Mouse (Mus musculus) spleen, postnatal 36 days (tissue): Measurements from ENCODE around the gene Unc13d.
A peak's percentile ranks its signal among the peaks of the same experiment; 100 is the strongest.
"Not testable (repeated sequence)": the region's sequence is repeated elsewhere in the genome, so short reads cannot be mapped to it uniquely, and the experiment has no call there.

ENCODE experiments used
- DNase-seq, 2 experiments: peaks; one replicate each; pipeline ENCODE4 v3.0.0; 2022; ENCODE audit warnings: low spot score in 2 of 2, mixed read lengths in 1 of 2

The Unc13d gene

GRCm38 (mm10) chr11:116100839-116101238, 23.1 kb upstream of the Unc13d start:
- no peak for DNase-seq

- no peak for DNase-seq
These were observed 22.6 kb upstream of the Unc13d start for GRCm38 (mm10) chr11:116100385-116100784.

DNA sequence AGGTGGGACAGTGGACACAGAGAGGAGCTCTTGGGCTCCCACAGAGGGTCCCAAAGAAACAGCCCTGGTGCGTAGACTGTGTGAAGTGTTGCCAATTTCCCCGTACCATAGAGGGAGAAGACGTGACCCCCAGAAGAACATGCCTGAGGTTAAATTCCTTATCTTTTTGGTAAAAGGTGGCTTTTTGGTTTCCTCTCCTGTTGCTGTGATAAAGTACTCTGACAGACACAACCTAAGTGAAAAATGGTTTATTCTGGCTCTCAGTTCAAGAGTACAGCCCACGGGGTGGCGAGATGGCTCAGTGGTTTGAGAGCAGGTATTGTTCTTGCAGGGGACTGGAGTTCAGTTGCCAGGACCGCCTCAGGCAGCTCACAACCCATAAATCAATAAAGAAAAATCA, 21.7 kb upstream of the Unc13d start:
- DNase-seq: no peak

- no peak for DNase-seq
These were observed 21.1 kb upstream of the Unc13d start for GRCm38 (mm10) chr11:116098711-116099460.

GRCm38 (mm10) chr11:116096213-116097108, 18.7 kb upstream of the Unc13d start:
- DNase-seq: no peak

DNA sequence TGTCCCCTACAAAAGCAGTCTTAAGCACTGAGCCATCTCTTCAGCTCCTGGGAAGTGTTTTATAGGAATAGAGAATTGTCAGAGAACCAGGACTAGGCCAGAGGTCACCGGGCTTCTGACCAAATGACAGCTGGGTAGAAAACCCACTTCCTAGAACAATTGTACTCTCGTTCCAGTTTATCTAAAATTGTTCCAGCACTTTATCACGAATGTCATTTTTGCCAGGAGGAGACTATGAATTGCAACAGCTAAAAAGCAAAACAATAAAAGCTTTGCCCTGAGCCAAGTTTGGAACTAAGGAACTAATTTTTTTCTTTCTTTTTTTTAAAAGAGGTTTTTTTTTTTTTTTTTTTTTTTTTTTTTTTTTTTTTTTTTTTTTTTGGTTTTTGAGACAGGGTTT, 17.8 kb upstream of the Unc13d start:
- no peak for DNase-seq

DNA sequence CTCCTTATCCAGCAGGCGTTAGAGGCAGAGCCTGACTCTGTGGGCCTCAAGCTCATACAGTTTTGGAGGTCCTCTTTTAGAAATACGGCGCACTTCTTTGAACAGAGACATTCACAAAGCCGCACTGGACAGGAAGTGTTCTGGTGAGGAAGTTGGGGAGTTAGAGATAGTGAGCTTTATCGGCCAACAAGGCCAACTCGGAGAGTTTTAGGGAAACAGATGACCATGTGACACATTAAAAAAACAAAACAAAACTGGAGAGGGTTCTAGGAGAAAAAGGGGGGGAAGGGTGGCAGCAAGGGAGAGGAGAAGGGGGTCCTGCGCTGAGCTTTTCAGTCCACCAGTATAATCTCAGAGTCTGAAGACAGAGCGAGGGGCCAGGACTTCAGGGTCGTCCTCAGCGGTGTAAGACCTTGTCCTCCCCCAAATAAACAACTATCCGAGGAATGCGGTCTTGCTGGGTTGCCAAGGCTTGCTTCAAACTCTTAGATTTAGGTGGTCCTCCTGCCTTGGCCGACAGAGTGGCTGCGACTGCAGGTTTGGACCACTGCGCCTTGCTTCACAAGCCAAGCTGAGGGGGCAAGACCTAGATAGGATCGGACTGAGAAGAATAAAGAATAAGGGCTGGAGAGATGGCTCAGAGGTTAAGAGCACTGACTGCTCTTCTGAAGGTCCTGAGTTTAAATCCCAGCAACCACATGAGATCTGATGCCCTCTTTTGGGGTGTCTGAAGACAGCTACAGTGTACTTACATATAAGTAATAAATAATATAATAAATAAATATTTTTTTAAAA, 16.2 kb upstream of the Unc13d start:
- DNase-seq: no peak

DNA sequence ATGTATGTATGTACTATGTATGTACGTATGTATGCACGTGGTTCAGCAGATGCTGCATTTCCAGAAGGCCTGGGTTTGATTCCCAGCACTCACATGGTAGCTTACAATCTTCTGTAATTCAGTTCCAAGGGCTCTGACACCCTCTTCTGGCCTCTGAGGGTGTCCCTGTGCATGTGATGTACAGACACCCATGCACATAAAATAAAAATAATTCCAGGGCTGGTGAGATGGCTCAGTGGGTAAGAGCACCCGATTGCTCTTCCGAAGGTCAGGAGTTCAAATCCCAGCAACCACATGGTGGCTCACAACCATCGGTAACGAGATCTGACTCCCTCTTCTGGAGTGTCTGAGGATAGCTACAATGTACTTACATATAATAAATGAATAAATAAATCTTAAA, 15.2 kb upstream of the Unc13d start:
- DNase-seq: not testable (repeated sequence)

DNA sequence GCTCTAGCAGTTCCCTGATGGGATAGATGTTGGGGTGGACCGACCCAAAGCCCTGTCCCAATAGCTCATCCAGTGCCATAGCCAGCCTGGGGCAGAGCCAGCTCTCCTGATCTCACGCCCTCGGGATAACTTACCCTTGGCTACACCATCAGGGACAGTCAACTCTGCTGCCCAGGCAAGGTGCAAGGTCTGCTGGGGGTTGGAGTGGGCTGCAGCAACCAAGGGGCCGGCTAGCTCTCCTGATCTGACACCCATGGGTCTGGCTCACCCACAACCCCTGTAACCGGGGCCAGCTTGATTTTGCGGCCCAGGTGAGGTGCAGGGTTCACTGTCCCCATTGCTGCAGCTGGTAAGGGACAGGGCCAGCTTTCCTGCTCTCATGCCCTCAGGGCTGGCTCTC, 13.8 kb upstream of the Unc13d start:
- no peak for DNase-seq

- DNase-seq: no peak
These were observed 11.8 kb upstream of the Unc13d start for GRCm38 (mm10) chr11:116089545-116089944.

- no peak for DNase-seq
These were observed 11.1 kb upstream of the Unc13d start for GRCm38 (mm10) chr11:116088741-116089394.

- DNase-seq: no peak
These were observed 10.4 kb upstream of the Unc13d start for GRCm38 (mm10) chr11:116088188-116088587.

DNA sequence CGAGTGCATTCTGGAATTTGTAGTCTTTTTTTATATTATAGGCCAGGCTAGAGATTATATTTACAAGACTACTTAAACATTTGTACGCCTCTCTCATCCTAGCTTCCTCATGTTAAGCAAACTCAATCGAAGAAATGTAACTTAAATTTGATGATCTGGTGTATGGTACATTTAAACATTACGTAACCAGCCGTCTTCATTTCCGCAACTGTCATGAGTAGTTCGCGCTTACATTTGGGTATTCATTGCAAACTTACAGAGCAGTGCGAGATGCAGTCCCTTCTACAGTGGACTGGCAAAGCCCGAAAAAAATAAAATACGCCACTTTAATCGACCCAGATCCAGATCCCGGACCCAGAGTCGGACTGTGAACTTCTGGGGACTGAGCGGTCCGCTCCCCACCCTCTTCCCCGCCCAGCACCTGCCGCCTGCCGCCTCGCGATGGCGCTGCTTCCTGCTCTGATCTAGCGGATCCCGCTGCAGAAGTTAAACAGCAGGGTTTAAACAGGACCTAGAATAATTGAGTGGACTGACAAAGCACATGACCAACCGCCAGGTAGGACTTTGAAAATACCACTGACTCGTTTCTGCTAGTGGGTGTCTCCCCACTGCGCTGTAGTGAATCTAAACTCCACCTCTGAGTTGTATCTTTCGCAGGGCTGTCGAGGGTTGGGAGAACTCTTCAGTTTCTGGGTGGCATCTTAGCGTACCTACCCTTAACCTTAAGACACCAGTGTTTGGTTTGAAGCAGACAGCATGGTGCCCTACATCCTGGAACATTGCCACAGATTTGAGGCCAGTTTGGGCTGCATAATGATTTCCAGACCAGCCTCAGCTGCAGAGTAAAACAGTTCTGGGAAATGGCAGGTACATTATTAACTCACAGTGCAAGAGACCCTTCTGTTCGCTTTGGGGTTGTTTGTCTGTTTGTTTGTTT, 9.7 kb upstream of the Unc13d start:
- peak; percentile 85 to 88 for DNase-seq

DNA sequence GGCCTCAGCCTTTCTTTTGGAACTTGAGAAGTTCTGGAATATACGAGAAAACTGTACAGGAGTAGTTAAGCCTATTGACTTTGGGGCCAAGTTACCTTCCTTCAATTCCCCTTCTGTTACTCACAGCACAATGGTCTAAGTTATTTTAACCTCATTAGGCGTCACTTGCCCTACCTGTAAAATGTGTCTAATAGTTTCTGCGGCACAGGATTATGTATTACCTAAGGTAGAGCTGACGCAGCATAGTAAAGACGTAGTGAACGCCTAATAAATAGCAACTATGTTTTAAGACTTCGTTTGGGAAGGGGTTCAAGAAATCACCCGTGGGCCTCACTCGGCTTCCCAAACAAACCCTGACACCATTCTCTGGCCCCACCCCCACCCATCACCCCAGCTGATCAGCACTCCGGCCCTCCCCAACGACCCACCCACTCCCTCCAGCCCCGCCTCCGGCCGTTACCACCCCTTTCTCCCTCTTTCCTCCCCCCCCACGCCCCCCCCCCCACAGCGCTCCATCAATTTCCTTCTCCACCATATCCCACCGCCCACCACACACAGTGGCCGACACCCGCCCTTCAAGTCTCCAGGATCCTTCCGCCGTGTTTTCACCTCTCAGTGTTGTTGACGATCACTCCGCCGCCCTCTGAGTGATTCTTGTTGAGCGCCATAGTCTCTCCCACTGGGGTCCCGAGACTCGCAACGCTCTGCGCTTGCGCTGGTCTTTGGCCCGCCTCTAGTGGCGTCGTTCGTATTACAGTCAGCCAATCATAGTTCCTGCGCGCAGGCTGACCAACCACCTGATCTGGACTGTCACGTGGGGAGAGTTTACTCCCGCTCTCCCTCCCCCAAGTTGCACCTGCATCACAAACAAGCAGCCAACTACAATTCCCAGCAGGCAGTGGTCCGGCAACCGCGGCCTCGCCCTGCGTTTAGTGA, 8.8 kb upstream of the Unc13d start, which contains the start of gene Wbp2:
TSS of gene Wbp2 (minus strand) at position 738 of the 936 bp plus-strand sequence.
- peak; percentile 99 for DNase-seq

- DNase-seq: no peak
These were observed 6.4 kb upstream of the Unc13d start for GRCm38 (mm10) chr11:116084166-116084565.

GRCm38 (mm10) chr11:116083096-116083672, 5.4 kb upstream of the Unc13d start:
- no peak for DNase-seq

DNA sequence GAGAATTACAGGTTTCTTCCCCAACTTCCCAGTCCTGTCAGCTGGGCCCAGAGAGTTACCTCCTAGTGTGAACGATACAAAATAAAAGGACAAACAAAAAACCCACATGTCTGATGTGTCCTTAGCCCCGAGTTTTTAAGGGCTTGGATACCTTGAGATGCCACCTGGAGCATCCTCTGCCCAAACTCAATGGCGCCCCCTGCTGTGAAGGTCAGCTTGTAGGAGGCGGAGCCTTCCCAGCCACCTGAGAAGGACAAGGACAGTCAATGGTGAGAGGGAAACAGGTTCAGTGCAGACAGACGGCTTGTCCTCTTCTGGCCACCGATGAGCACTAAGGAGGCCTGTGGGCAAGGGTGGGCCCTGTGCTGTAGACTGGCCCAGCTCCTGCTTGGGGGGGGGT, 3.3 kb upstream of the Unc13d start:
- DNase-seq: peak; percentile 60 to 72

- no peak for DNase-seq
These were observed 1.8 kb upstream of the Unc13d start for GRCm38 (mm10) chr11:116079511-116079910.
